Comparison of ENCODE assay signal across 15 mouse cellular contexts in genomic region chr1:152830054-152830453, GRCm38 (mm10).
"Had no signal": no experiment of that assay in that cellular context is flagged by ENCODE, and none has a peak within 500 bp of the region (broad histone marks: within the 10 kb centered on the region; RNA-seq: fewer than 3 reads in every experiment).

No protein-coding gene starts in this region.

- ATAC-seq: midbrain, embryonic 16.5 days had no signal

- DNase-seq: lung, adult 18-20 months; lung, embryonic 14.5 days; lung, postnatal 10 days; lung, postnatal 4 days; midbrain, embryonic 14.5 days; right cerebral cortex, postnatal 14 days; thymus, adult 2 months; thymus, postnatal 25 days; thymus, postnatal 4 days had no signal

- H3K4me1 ChIP-seq: midbrain, embryonic 12.5 days; neural tube, embryonic 12.5 days; stomach, embryonic 15.5 days had no signal

- H3K9ac ChIP-seq: lung, embryonic 14.5 days; midbrain, embryonic 12.5 days; neural tube, embryonic 12.5 days; stomach, embryonic 15.5 days had no signal

- H3K27ac ChIP-seq: midbrain, embryonic 10.5 days; midbrain, embryonic 12.5 days; neural tube, embryonic 12.5 days; stomach, embryonic 15.5 days; stomach, postnatal 0 days had no signal

- H3K4me3 ChIP-seq: midbrain, embryonic 10.5 days; midbrain, embryonic 12.5 days; neural tube, embryonic 12.5 days; stomach, embryonic 15.5 days had no signal

- H3K4me2 ChIP-seq: lung, embryonic 14.5 days; midbrain, embryonic 12.5 days; neural tube, embryonic 12.5 days; stomach, embryonic 15.5 days had no signal

- H3K36me3 ChIP-seq: stomach, embryonic 15.5 days had no signal

- H3K9me3 ChIP-seq: midbrain, embryonic 10.5 days; midbrain, embryonic 12.5 days; neural tube, embryonic 12.5 days; stomach, embryonic 15.5 days had no signal

- H3K27me3 ChIP-seq: midbrain, embryonic 12.5 days; neural tube, embryonic 12.5 days; stomach, embryonic 15.5 days had no signal
